Mouse (Mus musculus) liver, postnatal 0 days (tissue): Measurements from ENCODE around the gene Borcs8.

Experiments used
- CTCF ChIP-seq: sonication (generic); IDR thresholded peaks from 2 replicates; pipeline ENCODE4 v1.5.1; 2016; ENCODE audit warnings: antibody characterized with exemption, low read depth
- EP300 ChIP-seq: IDR thresholded peaks from 2 replicates; pipeline ENCODE4 v1.6.1; 2016; ENCODE audit warnings: antibody characterized with exemption, low read depth, mild to moderate bottlenecking

GRCm38 (mm10) chr8:70195762-70196161, 56.5 kb downstream of the Borcs8 start:
- TF ChIP-seq CTCF (peak; percentile 50), EP300 (no peak)
